Mouse (Mus musculus) CH12.LX (cell line): Measurements from ENCODE around the gene Aig1. TPM values are rescaled to one million over a fixed set of nuclear protein-coding genes. Genes with fewer than 3 reads are reported as not detected.

Source experiments
- DNase-seq: peaks from one replicate; pipeline ENCODE4 v3.0.0-alpha.2; 2013; ENCODE audit errors: extremely low read depth
- H3K27ac ChIP-seq: 2 replicates; pipeline ENCODE4 v1.5.1; 2012; ENCODE audit warnings: low read depth, mild to moderate bottlenecking, control low read depth, moderate library complexity; ENCODE audit not compliant: insufficient read depth
- H3K27me3 ChIP-seq: replicated peaks from 2 replicates; pipeline ENCODE3; 2012; ENCODE audit warnings: inconsistent platforms
- H3K36me3 ChIP-seq, 2 experiments: replicated peaks in 1 of 2; 2 replicates each; pipeline versions ENCODE3 to v1.6.1; 2012; ENCODE audit warnings: inconsistent platforms in 1 of 2, low read length in 1 of 2, mild to moderate bottlenecking in 1 of 2, mixed read lengths in 1 of 2, moderate library complexity in 1 of 2; ENCODE audit not compliant: control insufficient read depth in 1 of 2, insufficient read depth in 1 of 2
- H3K4me1 ChIP-seq, 2 experiments: 2 replicates each; pipeline ENCODE4 v1.6.1; 2012; ENCODE audit warnings: inconsistent platforms in 1 of 2, moderate library complexity in 1 of 2; ENCODE audit not compliant: insufficient read depth in 2 of 2, control insufficient read depth in 1 of 2
- H3K4me2 ChIP-seq: 2 replicates; pipeline ENCODE4 v1.6.1; 2012; ENCODE audit warnings: low read depth, mild to moderate bottlenecking, control low read depth; ENCODE audit not compliant: poor library complexity, insufficient read depth, severe bottlenecking
- H3K4me3 ChIP-seq, 3 experiments: fragments of 150-350 bp in 1 of 3; sonication (generic) in 1 of 3; replicated peaks in 1 of 3; 2 replicates each; pipeline versions ENCODE3 to v1.5.1; 2011 to 2012; ENCODE audit warnings: low read depth in 2 of 3, low read length in 2 of 3, mild to moderate bottlenecking in 2 of 3, moderate library complexity in 2 of 3, control low read depth in 1 of 3, improper control_type of control experiment in 1 of 3, inconsistent platforms in 1 of 3, mixed read lengths in 1 of 3; ENCODE audit not compliant: poor library complexity in 1 of 3
- H3K79me2 ChIP-seq: replicated peaks from 2 replicates; pipeline ENCODE4 v1.6.1; 2012; ENCODE audit warnings: mild to moderate bottlenecking, moderate library complexity; ENCODE audit not compliant: control insufficient read depth, poor library complexity, insufficient read depth, severe bottlenecking; ENCODE audit errors: extremely low read depth
- H3K9ac ChIP-seq: 2 replicates; pipeline ENCODE4 v1.6.1; 2012; ENCODE audit warnings: low read depth, mild to moderate bottlenecking, control low read depth, moderate library complexity; ENCODE audit not compliant: insufficient read depth
- H3K9me3 ChIP-seq: replicated peaks from 2 replicates; pipeline ENCODE3; 2012; ENCODE audit warnings: low read length, inconsistent platforms, mixed read lengths
- BHLHE40 ChIP-seq: IDR thresholded peaks from 2 replicates; pipeline ENCODE4 v1.6.1; 2011; ENCODE audit warnings: mild to moderate bottlenecking, low read depth, low read length, improper control_type of control experiment
- CHD2 ChIP-seq: IDR thresholded peaks from 2 replicates; pipeline ENCODE4 v1.6.1; 2011; ENCODE audit warnings: low read length, improper control_type of control experiment
- CTCF ChIP-seq, 2 experiments: IDR thresholded peaks in 1 of 2; conservative IDR thresholded peaks in 1 of 2; 2 replicates each; pipeline ENCODE4 v1.5.1; 2011 to 2012; ENCODE audit warnings: low read depth in 2 of 2, low read length in 2 of 2, improper control_type of control experiment in 1 of 2, inconsistent platforms in 1 of 2, mild to moderate bottlenecking in 1 of 2, moderate library complexity in 1 of 2
- ELF1 ChIP-seq: IDR thresholded peaks from 2 replicates; pipeline ENCODE4 v1.6.1; 2014; ENCODE audit warnings: low read depth, mild to moderate bottlenecking, inconsistent platforms, low read length, improper control_type of control experiment
- GABPA ChIP-seq: IDR thresholded peaks from 2 replicates; pipeline ENCODE4 v1.6.1; 2012; ENCODE audit warnings: low read depth, low read length, improper control_type of control experiment, inconsistent platforms; ENCODE audit not compliant: insufficient replicate concordance
- IRF4 ChIP-seq: IDR thresholded peaks from 2 replicates; pipeline ENCODE4 v1.6.1; 2014; ENCODE audit warnings: low read depth, mild to moderate bottlenecking, inconsistent platforms, low read length, improper control_type of control experiment
- JUN ChIP-seq: IDR thresholded peaks from 2 replicates; pipeline ENCODE4 v1.6.1; 2011; ENCODE audit warnings: low read depth, mild to moderate bottlenecking, low read length, improper control_type of control experiment, moderate library complexity; ENCODE audit not compliant: insufficient read depth
- KAT2A ChIP-seq: IDR thresholded peaks from 2 replicates; pipeline ENCODE4 v1.6.1; 2012; ENCODE audit warnings: low read length, improper control_type of control experiment, inconsistent platforms; ENCODE audit not compliant: insufficient replicate concordance
- MAX ChIP-seq: IDR thresholded peaks from 2 replicates; pipeline ENCODE4 v1.6.1; 2011; ENCODE audit warnings: low read length, improper control_type of control experiment
- MAZ ChIP-seq: IDR thresholded peaks from 2 replicates; pipeline ENCODE4 v1.6.1; 2012; ENCODE audit warnings: low read depth, mild to moderate bottlenecking, inconsistent platforms, low read length, improper control_type of control experiment, moderate library complexity
- NELFE ChIP-seq: IDR thresholded peaks from 2 replicates; pipeline ENCODE4 v1.6.1; 2011; ENCODE audit warnings: low read depth, low read length, improper control_type of control experiment
- NRF1 ChIP-seq: IDR thresholded peaks from 2 replicates; pipeline ENCODE4 v1.6.1; 2014; ENCODE audit warnings: low read depth, mild to moderate bottlenecking, inconsistent platforms, low read length, improper control_type of control experiment, moderate library complexity
- PAX5 ChIP-seq: IDR thresholded peaks from 2 replicates; pipeline ENCODE4 v1.6.1; 2012; ENCODE audit warnings: low read length, inconsistent platforms, mixed read lengths
- SMC3 ChIP-seq: IDR thresholded peaks from 2 replicates; pipeline ENCODE4 v1.6.1; 2011; ENCODE audit warnings: low read depth, low read length, improper control_type of control experiment
- TBP ChIP-seq: conservative IDR thresholded peaks from 2 replicates; pipeline ENCODE4 v1.6.1; 2011; ENCODE audit warnings: low read depth, low read length, improper control_type of control experiment
- ZNF384 ChIP-seq: IDR thresholded peaks from 2 replicates; pipeline ENCODE4 v1.6.1; 2012; ENCODE audit warnings: low read depth, low read length, improper control_type of control experiment, inconsistent platforms
- dilution Hi-C: fragments of 300-500 bp; cut with MboI; formaldehyde crosslinking; loops from 2 replicates; pipeline ENCODE4 v1.14.3; 2020; ENCODE audit warnings: low sequenced_read_pairs; ENCODE audit not compliant: extremely low pct_unique_long_range_greater_than_20kb, extremely low pct_ligation_motif_present
- in situ Hi-C: fragments of 300-500 bp; cut with MboI; formaldehyde crosslinking; loops from 3 replicates; pipeline ENCODE4 v1.14.3; 2019; ENCODE audit warnings: low sequenced_read_pairs, low pct_ligation_motif_present, low pct_unique_long_range_greater_than_20kb, mixed read lengths
- polyA plus RNA-seq: library from polyadenylated mRNA; unstranded; fragments of >175 nt; gene quantifications from 2 replicates; pipeline ENCODE4 v1.2.1, GENCODE M21; 2012; ENCODE audit warnings: low read depth; ENCODE audit not compliant: insufficient read length
- total RNA-seq, 2 experiments: library from RNA; depleted of rRNA; stranded (reverse); fragments of 300-350 nt in 1 of 2; fragments of >200 nt in 1 of 2; gene quantifications; 2 replicates each; pipeline ENCODE4 v1.2.3; 2012 to 2014

Gene Aig1
- total and polyA plus RNA-seq, 3 experiments: 1.6 to 10.8 (median 2.4) TPM

DNA sequence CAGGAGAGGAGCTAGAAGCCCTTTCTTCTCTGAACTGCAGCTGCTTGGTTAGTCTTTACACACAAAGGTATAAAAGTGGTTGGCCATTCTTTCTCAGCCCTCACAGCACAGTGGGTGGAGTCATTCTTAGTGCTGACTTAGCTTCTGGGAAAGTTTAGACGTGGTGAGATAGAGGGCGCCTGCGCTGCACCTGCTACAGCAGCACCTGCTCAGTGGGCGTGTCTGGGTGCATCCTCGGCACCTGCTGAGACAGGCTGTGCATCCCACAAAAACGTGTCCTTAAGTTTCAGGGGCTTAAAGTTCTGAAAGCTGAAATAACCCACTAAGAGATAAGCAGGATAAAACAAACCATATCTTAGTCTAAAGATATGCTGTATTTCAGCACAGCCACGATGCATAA lies 227.0 kb downstream of the Aig1 start (continued):
- TF ChIP-seq MAX (no peak), IRF4 (no peak)

DNA sequence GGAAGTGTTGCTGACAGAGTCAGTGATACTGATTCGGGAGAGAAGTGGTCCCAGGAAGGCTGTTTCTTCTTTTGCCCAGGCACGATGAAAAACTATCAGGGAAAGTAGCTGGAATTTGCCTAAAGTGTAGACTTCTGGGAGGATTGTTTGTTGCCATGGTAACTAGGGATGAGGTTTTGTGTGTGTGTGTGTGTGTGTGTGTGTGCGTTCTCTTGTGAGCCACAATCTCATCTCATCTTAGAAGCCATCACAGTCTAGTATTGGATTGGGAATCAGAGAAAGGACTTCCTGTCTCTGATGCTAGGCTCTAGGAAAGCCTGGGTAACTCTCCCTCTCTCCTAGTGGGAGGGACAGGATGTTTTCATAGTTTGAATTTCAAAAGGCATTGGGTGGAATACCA lies 237.0 kb downstream of the Aig1 start:
- Histone ChIP-seq H3K4me3 (no peak overlapping the region), H3K27ac (no peak overlapping the region), H3K9ac (no peak overlapping the region), H3K79me2 (no peaks in the 10 kb centered on the region), H3K27me3 (no peaks in the 10 kb centered on the region), H3K4me2 (no peak overlapping the region), H3K9me3 (no peaks in the 10 kb centered on the region), H3K4me1 (no peaks in the 10 kb centered on the region), H3K36me3 (no peaks in the 10 kb centered on the region)
- in situ Hi-C loops: no loop called here
- dilution Hi-C loops: no loop called here
- no peak for DNase-seq
- TF ChIP-seq ZNF384: no peak
- TF ChIP-seq NELFE: no peak
- no peak for TF ChIP-seq JUN
- no peak for TF ChIP-seq GABPA
- no peak for TF ChIP-seq ELF1
- no peak for TF ChIP-seq TBP
- TF ChIP-seq PAX5: no peak
- no peak for TF ChIP-seq MAZ
- no peak for TF ChIP-seq KAT2A
- TF ChIP-seq BHLHE40: no peak
- no peak for TF ChIP-seq CHD2
- TF ChIP-seq SMC3: no peak
- TF ChIP-seq CTCF (conservative IDR thresholded peaks at IDR 0.05 in 1 of 2, IDR thresholded peaks at IDR 0.05 in 1 of 2; ENCODE audit: low read depth in 2 of 2, low read length in 2 of 2): no peak

DNA sequence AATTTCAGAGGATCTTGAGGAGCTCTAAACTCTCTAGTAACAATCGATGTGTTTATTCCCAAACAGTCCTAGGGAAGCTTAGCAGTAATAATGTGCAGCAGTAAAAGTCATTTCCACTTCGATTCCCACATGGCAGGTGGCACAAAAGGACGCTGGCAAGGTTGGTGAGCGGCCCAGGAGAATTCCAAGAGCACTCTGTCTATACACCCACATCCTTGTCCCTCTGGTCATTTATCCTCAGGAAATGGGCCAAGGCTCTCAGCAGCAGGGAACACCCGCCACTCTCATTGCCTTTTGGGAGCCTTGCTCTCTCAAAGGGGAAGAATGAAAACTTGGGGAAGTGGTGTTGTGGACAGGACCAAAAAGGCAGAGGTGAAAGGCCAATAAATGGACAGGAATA lies 245.0 kb downstream of the Aig1 start:
- dilution Hi-C loops: no loop called here
- DNase-seq: no peak

More for the DNA sequence above, 245.0 kb downstream of the Aig1 start:
- Histone ChIP-seq H3K4me1 (no peaks in the 10 kb centered on the region), H3K9ac (no peak overlapping the region), H3K36me3 (no peaks in the 10 kb centered on the region), H3K79me2 (no peaks in the 10 kb centered on the region), H3K4me3 (no peak overlapping the region), H3K4me2 (no peak overlapping the region), H3K27ac (no peak overlapping the region), H3K27me3 (no peaks in the 10 kb centered on the region), H3K9me3 (no peaks in the 10 kb centered on the region)
- in situ Hi-C loops: no loop called here
- TF ChIP-seq NRF1 (no peak), SMC3 (no peak), IRF4 (no peak)
